Mouse (Mus musculus) kidney, embryonic 14.5 days (tissue): ENCODE results near the gene Foxa3. TPM values are rescaled to one million over a fixed set of nuclear protein-coding genes. Genes with fewer than 3 reads are reported as not detected.
"Not testable (repeated sequence)": the region's sequence is repeated elsewhere in the genome, so short reads cannot be mapped to it uniquely, and the experiment has no call there.

ENCODE experiments used
- ATAC-seq: fragments of 200-750 bp; cut with Nextera tagmentation; 2 replicates; pipeline ENCODE4 v1.8.0; 2017; ENCODE audit warnings: moderate number of reproducible peaks, mild to moderate bottlenecking, moderate TSS enrichment, moderate library complexity; ENCODE audit not compliant: low FRiP score, low TSS enrichment
- H3K27ac ChIP-seq: fragments of 300-500 bp; sonication (generic); 2 replicates; pipeline ENCODE4 v1.5.1; 2014; ENCODE audit warnings: low read depth, mild to moderate bottlenecking, low read length, moderate library complexity, mixed read lengths
- H3K27me3 ChIP-seq: fragments of 300-500 bp; sonication (generic); 2 replicates; pipeline ENCODE4 v1.6.1; 2014; ENCODE audit warnings: mild to moderate bottlenecking, low read length; ENCODE audit not compliant: control insufficient read depth, insufficient read depth
- H3K36me3 ChIP-seq: fragments of 300-500 bp; sonication (generic); 2 replicates; pipeline ENCODE4 v1.6.1; 2014; ENCODE audit warnings: low read length, mixed read lengths; ENCODE audit not compliant: control insufficient read depth, insufficient read depth
- H3K4me1 ChIP-seq: fragments of 300-500 bp; sonication (generic); 2 replicates; pipeline ENCODE4 v1.6.1; 2014; ENCODE audit warnings: low read length, mixed read lengths; ENCODE audit not compliant: control insufficient read depth, insufficient read depth
- H3K4me2 ChIP-seq: fragments of 300-500 bp; sonication (generic); replicated peaks from 2 replicates; pipeline ENCODE4 v1.6.1; 2014; ENCODE audit warnings: low read depth, mild to moderate bottlenecking, low read length
- H3K4me3 ChIP-seq: fragments of 300-500 bp; sonication (generic); 2 replicates; pipeline ENCODE4 v1.5.1; 2014; ENCODE audit warnings: mild to moderate bottlenecking, low read length
- H3K9ac ChIP-seq: fragments of 300-500 bp; sonication (generic); 2 replicates; pipeline ENCODE4 v1.6.1; 2014; ENCODE audit warnings: low read depth, mild to moderate bottlenecking, low read length, moderate library complexity
- H3K9me3 ChIP-seq: fragments of 300-500 bp; sonication (generic); 2 replicates; pipeline ENCODE4 v1.6.1; 2016; ENCODE audit warnings: low read length; ENCODE audit not compliant: control insufficient read depth
- WGBS: fragments of 180-500 bp; shearing (Covaris S2); extraction: QIAGEN DNeasy Blood & Tissue Kit; methylation state at CpG from one replicate; pipeline ENCODE4 v1.1.7; 2014; 5-methylcytosine and 5-hydroxymethylcytosine counted together
- polyA plus RNA-seq: library from polyadenylated mRNA; unstranded; fragments of >200 nt; fragmentation: Nextera tagmentation; extraction: Ambion mirVana; gene quantifications from 2 replicates; pipeline ENCODE4 v1.2.1, GENCODE M21; 2014

The Foxa3 gene
- polyA plus RNA-seq = not detected in 2 replicates

GRCm38 (mm10) chr7:19023357-19023814 is at the start of gene Foxa3:
Foxa3 (minus strand) TSS chr7:19023538.
- H3K9ac ChIP-seq = peak within 1 kb of the TSS; percentile 85
- WGBS = 3% methylated on average over 30 of the region's 30 CpGs
- peak within 1 kb of the TSS; percentile 68 for H3K4me3 ChIP-seq
- H3K27ac ChIP-seq = 0 out of 2 replicates have a peak within 1 kb of the TSS, but pooled peaks have one; percentile 6
- H3K4me2 ChIP-seq = peak within 1 kb of the TSS; percentile 76
- H3K4me1 ChIP-seq = peaks cover 6% of the 10 kb centered on the region; the same call in 1 of the 2 replicates
- no peaks in the 10 kb centered on the region for H3K9me3 ChIP-seq
- H3K27me3 ChIP-seq = peaks cover 24% of the 10 kb centered on the region
- peaks cover under 1% of the 10 kb centered on the region; the same call in 1 of the 2 replicates for H3K36me3 ChIP-seq
- peak; percentile 28 for ATAC-seq

GRCm38 (mm10) chr7:19071024-19071423 is 47.7 kb upstream of the Foxa3 start:
- not testable (repeated sequence) for H3K4me3 ChIP-seq, H3K27ac ChIP-seq, H3K4me2 ChIP-seq, H3K4me1 ChIP-seq, H3K9ac ChIP-seq, H3K9me3 ChIP-seq, H3K36me3 ChIP-seq, ATAC-seq
- H3K27me3 ChIP-seq = peaks cover 12% of the 10 kb centered on the region
- 54% methylated on average over 3 of the region's 3 CpGs for WGBS

- H3K4me3 ChIP-seq = no peak overlapping the region
- H3K4me1 ChIP-seq = no peaks in the 10 kb centered on the region
- 45% methylated on average over 3 of the region's 3 CpGs for WGBS
- ATAC-seq = no peak
- H3K9me3 ChIP-seq = 0 out of 2 replicates have a peak, but pooled peaks cover 5% of the 10 kb centered on the region
- H3K4me2 ChIP-seq = no peak overlapping the region
- H3K9ac ChIP-seq = no peak overlapping the region
- H3K27me3 ChIP-seq = peaks cover 27% of the 10 kb centered on the region
- no peak overlapping the region for H3K27ac ChIP-seq
- H3K36me3 ChIP-seq = no peaks in the 10 kb centered on the region
Measured at GRCm38 (mm10) chr7:19069500-19069899, 46.2 kb upstream of the Foxa3 start.

DNA sequence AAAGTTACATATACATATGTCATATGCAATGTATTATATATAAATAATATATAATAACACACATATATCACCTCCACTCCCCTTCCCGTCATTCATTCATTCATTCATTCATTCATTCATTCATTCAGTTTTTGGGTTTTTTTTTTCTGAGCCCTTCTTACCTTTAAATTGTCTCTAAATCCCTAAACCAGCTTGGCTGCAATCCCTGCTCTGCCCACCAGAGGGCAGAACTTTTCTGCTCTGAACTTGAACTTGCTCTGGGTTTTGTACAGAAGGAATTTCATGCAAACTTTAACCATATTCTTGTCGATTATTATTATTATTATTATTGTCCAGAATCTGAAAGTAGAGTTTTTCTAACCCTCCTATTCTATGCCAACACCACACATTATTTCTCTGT is 45.4 kb upstream of the Foxa3 start:
- no peak for ATAC-seq
- H3K9me3 ChIP-seq = 0 out of 2 replicates have a peak, but pooled peaks cover 5% of the 10 kb centered on the region
- no peak overlapping the region for H3K27ac ChIP-seq
- H3K4me2 ChIP-seq = no peak overlapping the region
- WGBS = 5% methylated on average over 2 of the region's 2 CpGs
- H3K4me1 ChIP-seq = no peaks in the 10 kb centered on the region
- no peaks in the 10 kb centered on the region for H3K36me3 ChIP-seq
- no peak overlapping the region for H3K9ac ChIP-seq
- peaks cover 29% of the 10 kb centered on the region for H3K27me3 ChIP-seq
- no peak overlapping the region for H3K4me3 ChIP-seq

GRCm38 (mm10) chr7:19067935-19068334 is 44.6 kb upstream of the Foxa3 start:
- ATAC-seq = no peak
- Histone ChIP-seq H3K36me3 (no peaks in the 10 kb centered on the region), H3K27ac (no peak overlapping the region), H3K9me3 (0 out of 2 replicates have a peak, but pooled peaks cover 5% of the 10 kb centered on the region), H3K4me2 (no peak overlapping the region), H3K4me3 (no peak overlapping the region), H3K4me1 (no peaks in the 10 kb centered on the region), H3K9ac (no peak overlapping the region), H3K27me3 (peaks cover 29% of the 10 kb centered on the region)
- WGBS = 69% methylated on average over 14 of the region's 14 CpGs

- Histone ChIP-seq H3K4me2 (no peak overlapping the region), H3K4me3 (no peak overlapping the region), H3K9me3 (0 out of 2 replicates have a peak, but pooled peaks cover 5% of the 10 kb centered on the region), H3K36me3 (no peaks in the 10 kb centered on the region), H3K27me3 (peaks cover 29% of the 10 kb centered on the region), H3K4me1 (no peaks in the 10 kb centered on the region), H3K27ac (no peak overlapping the region), H3K9ac (no peak overlapping the region)
- no peak for ATAC-seq
- WGBS = 45% methylated on average over 14 of the region's 14 CpGs
Measured at GRCm38 (mm10) chr7:19067063-19067462, 43.7 kb upstream of the Foxa3 start.

GRCm38 (mm10) chr7:19065896-19066295 is 42.6 kb upstream of the Foxa3 start:
- 52% methylated on average over 13 of the region's 13 CpGs for WGBS
- Histone ChIP-seq H3K4me3 (0 out of 2 replicates have a peak overlapping the region, but pooled peaks have one; percentile 6), H3K9ac (no peak overlapping the region)

DNA sequence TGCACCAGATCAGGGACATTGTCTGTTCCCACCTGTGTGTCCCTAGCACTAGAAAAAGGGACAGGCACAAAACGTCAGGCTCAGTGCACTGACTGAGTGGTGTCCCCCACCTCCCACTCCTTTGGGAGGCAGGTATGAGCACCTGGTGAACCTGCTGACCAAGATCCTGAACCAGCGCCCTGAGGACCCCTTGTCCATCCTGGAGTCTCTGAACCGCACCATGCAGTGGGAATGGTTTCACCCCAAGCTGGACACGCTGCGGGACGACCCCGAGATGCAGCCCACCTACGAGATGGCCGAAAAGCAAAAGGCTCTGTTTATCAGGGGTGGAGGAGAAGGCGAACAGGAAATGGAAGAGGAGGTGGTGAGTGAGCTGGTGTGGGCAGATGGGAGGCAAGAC is 34.1 kb upstream of the Foxa3 start:
- H3K4me3 ChIP-seq = no peak overlapping the region
- no peak overlapping the region for H3K4me2 ChIP-seq
- H3K4me1 ChIP-seq = no peaks in the 10 kb centered on the region
- 79% methylated on average over 10 of the region's 10 CpGs for WGBS
- H3K36me3 ChIP-seq = peaks cover 8% of the 10 kb centered on the region
- H3K27me3 ChIP-seq = no peaks in the 10 kb centered on the region
- H3K9me3 ChIP-seq = no peaks in the 10 kb centered on the region
- ATAC-seq = no peak
- no peak overlapping the region for H3K27ac ChIP-seq
- no peak overlapping the region for H3K9ac ChIP-seq

More at GRCm38 (mm10) chr7:19065896-19066295, 42.6 kb upstream of the Foxa3 start:
- H3K4me2 ChIP-seq = no peak overlapping the region
- H3K4me1 ChIP-seq = no peaks in the 10 kb centered on the region
- H3K36me3 ChIP-seq = no peaks in the 10 kb centered on the region
- ATAC-seq = no peak
- no peak overlapping the region for H3K27ac ChIP-seq
- H3K9me3 ChIP-seq = 0 out of 2 replicates have a peak, but pooled peaks cover 5% of the 10 kb centered on the region
- peaks cover 29% of the 10 kb centered on the region for H3K27me3 ChIP-seq

- Histone ChIP-seq H3K4me3 (no peak overlapping the region), H3K36me3 (peaks cover 29% of the 10 kb centered on the region), H3K4me2 (no peak overlapping the region), H3K27ac (no peak overlapping the region), H3K9ac (no peak overlapping the region), H3K4me1 (no peaks in the 10 kb centered on the region), H3K27me3 (no peaks in the 10 kb centered on the region), H3K9me3 (no peaks in the 10 kb centered on the region)
- ATAC-seq = no peak
- 91% methylated on average over 8 of the region's 8 CpGs for WGBS
Measured at GRCm38 (mm10) chr7:19055108-19055507, 31.8 kb upstream of the Foxa3 start.
